Mouse (Mus musculus) embryonic facial prominence, embryonic 14.5 days (tissue): ENCODE data around the gene Jph3. TPM values are rescaled to one million over a fixed set of nuclear protein-coding genes. Genes with fewer than 3 reads are reported as not detected.
A peak's percentile ranks its signal among the peaks of the same experiment; 100 is the strongest.

Experiments used
- ATAC-seq: fragments of 200-750 bp; cut with Nextera tagmentation; 2 replicates; pipeline ENCODE4 v1.8.0; 2017; ENCODE audit warnings: low read depth, moderate number of reproducible peaks, moderate TSS enrichment
- DNase-seq: peaks from one replicate; pipeline ENCODE4 v3.0.0-alpha.2; 2015; ENCODE audit warnings: low spot score
- H3K27ac ChIP-seq: fragments of 300-500 bp; sonication (generic); replicated peaks from 2 replicates; pipeline ENCODE4 v1.5.1; 2014; ENCODE audit warnings: low read depth, mild to moderate bottlenecking, low read length, moderate library complexity
- H3K27me3 ChIP-seq: fragments of 300-500 bp; sonication (generic); replicated peaks from 2 replicates; pipeline ENCODE4 v1.6.1; 2014; ENCODE audit warnings: low read length; ENCODE audit not compliant: control insufficient read depth, insufficient read depth
- H3K36me3 ChIP-seq: fragments of 300-500 bp; sonication (generic); 2 replicates; pipeline ENCODE4 v1.6.1; 2014; ENCODE audit warnings: low read length, mixed read lengths; ENCODE audit not compliant: control insufficient read depth, insufficient read depth
- H3K4me1 ChIP-seq: fragments of 300-500 bp; sonication (generic); 2 replicates; pipeline ENCODE4 v1.6.1; 2014; ENCODE audit warnings: antibody characterized with exemption, low read length; ENCODE audit not compliant: control insufficient read depth, insufficient read depth
- H3K4me2 ChIP-seq: fragments of 300-500 bp; sonication (generic); 2 replicates; pipeline ENCODE4 v1.6.1; 2014; ENCODE audit warnings: low read depth, mild to moderate bottlenecking, low read length, moderate library complexity, mixed read lengths
- H3K4me3 ChIP-seq: fragments of 300-500 bp; sonication (generic); 2 replicates; pipeline ENCODE4 v1.5.1; 2014; ENCODE audit warnings: low read depth, mild to moderate bottlenecking, low read length
- H3K9ac ChIP-seq: fragments of 300-500 bp; sonication (generic); 2 replicates; pipeline ENCODE4 v1.6.1; 2014; ENCODE audit warnings: low read depth, mild to moderate bottlenecking, low read length, moderate library complexity, mixed read lengths
- H3K9me3 ChIP-seq: fragments of 300-500 bp; sonication (generic); 2 replicates; pipeline ENCODE4 v1.6.1; 2016; ENCODE audit warnings: low read length; ENCODE audit not compliant: control insufficient read depth
- WGBS: fragments of 180-500 bp; shearing (Covaris S2); extraction: QIAGEN DNeasy Blood & Tissue Kit; methylation state at CpG from one replicate; pipeline ENCODE4 v1.1.7; 2014; 5-methylcytosine and 5-hydroxymethylcytosine counted together
- polyA plus RNA-seq: library from polyadenylated mRNA; unstranded; fragments of >200 nt; fragmentation: Nextera tagmentation; extraction: Ambion mirVana; gene quantifications from 2 replicates; pipeline ENCODE4 v1.2.1, GENCODE M21; 2014

The Jph3 gene
- polyA plus RNA-seq, 1 experiment from 2014 or later: 4.0 TPM

DNA sequence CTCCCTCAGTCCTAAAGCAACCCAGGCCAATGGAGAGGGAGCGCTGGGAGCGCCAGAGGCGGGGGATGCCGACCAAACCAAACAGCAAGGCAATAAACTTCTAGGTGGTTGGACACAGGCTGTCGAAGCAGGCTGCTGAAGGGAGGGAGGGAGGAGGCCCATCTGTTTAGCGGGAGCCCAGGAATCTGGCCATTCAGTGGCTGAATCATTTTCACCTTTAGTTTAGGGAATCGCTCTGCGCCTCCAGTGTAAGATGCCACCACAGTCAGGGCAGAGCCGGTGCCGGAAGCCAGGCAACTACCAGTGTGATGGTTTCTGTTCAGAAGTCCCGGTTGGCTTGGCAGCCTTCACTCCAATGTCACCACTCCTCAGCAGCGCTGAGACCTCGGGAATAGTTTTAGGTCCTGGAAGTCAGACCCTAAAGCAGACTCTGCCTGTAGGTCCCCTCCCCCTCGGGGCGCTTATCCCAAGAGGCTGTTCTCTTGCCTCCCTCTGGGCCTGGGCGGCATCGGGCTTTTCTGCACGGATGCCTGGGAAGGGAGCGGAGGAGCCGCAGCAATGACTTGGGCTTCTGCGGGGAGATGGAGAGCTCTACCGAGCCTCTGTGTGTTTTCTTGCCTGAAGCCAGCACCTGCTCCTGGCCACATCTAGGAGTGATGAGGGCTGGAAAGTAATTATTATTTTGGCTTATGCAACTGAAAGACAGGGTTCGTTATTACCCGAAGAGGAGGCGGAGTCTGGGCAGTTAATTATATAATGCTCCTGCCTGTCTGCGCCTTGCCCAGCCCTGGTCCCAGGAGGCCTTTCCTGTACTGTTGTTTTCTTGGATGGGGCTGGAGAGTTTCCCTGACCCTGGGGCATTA lies 2.3 kb downstream of the Jph3 start:
- no peak overlapping the region for H3K27ac ChIP-seq
- H3K4me2 ChIP-seq: peak overlapping the region; percentile 85; the same call in 1 of the 2 replicates
- 6% methylated on average over 23 of the region's 26 CpGs for WGBS
- ATAC-seq (peak; percentile 28; the same call in 1 of the 2 replicates), DNase-seq (peak; percentile 5)
- H3K4me3 ChIP-seq: peak overlapping the region; percentile 48
- H3K9ac ChIP-seq: no peak overlapping the region
- H3K9me3 ChIP-seq: no peaks in the 10 kb centered on the region
- peaks cover 66% of the 10 kb centered on the region for H3K27me3 ChIP-seq
- no peaks in the 10 kb centered on the region for H3K36me3 ChIP-seq
- H3K4me1 ChIP-seq: no peaks in the 10 kb centered on the region

GRCm38 (mm10) chr8:121732334-121732665 lies 2.9 kb downstream of the Jph3 start:
- no peaks in the 10 kb centered on the region for H3K4me1 ChIP-seq
- WGBS: 53% methylated on average over 4 of the region's 4 CpGs
- peaks cover 64% of the 10 kb centered on the region for H3K27me3 ChIP-seq
- H3K4me3 ChIP-seq: no peak overlapping the region
- H3K36me3 ChIP-seq: no peaks in the 10 kb centered on the region
- H3K27ac ChIP-seq: no peak overlapping the region
- H3K4me2 ChIP-seq: peak overlapping the region; percentile 85; the same call in 1 of the 2 replicates
- no peak overlapping the region for H3K9ac ChIP-seq
- no peak for DNase-seq
- ATAC-seq: 0 out of 2 replicates have a peak, but pooled peaks have one; percentile 17
- no peaks in the 10 kb centered on the region for H3K9me3 ChIP-seq

DNA sequence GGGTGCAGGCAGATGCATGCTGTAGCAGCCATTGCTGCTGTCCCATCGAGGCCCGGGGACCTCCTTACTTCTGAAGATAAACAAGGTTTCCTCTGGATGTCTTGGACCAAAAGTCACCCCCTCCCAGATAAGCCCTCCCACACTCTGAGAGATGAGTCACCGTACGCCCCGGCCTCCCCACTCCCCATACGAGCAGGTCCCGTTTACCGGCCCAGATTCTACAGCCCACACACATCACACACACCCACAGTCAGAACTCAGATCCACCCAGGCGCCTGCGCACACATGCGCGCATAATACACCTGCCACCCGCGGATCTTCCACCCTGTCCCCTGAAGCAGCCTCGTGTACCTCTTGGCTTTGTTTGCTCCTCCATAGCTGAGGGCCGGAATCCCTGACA lies 4.8 kb downstream of the Jph3 start:
- H3K9ac ChIP-seq: no peak overlapping the region
- ATAC-seq (no peak), DNase-seq (no peak)
- H3K4me1 ChIP-seq: no peaks in the 10 kb centered on the region
- 88% methylated on average over 16 of the region's 16 CpGs for WGBS
- no peak overlapping the region for H3K27ac ChIP-seq
- H3K9me3 ChIP-seq: no peaks in the 10 kb centered on the region
- H3K27me3 ChIP-seq: peaks cover 44% of the 10 kb centered on the region
- no peak overlapping the region for H3K4me3 ChIP-seq
- H3K36me3 ChIP-seq: no peaks in the 10 kb centered on the region
- no peak overlapping the region for H3K4me2 ChIP-seq

- Histone ChIP-seq H3K4me1 (no peaks in the 10 kb centered on the region), H3K27ac (no peak overlapping the region), H3K4me3 (no peak overlapping the region), H3K9ac (no peak overlapping the region), H3K9me3 (no peaks in the 10 kb centered on the region), H3K4me2 (no peak overlapping the region), H3K27me3 (peaks cover 27% of the 10 kb centered on the region), H3K36me3 (no peaks in the 10 kb centered on the region)
- DNase-seq (peak; percentile 88), ATAC-seq (no peak)
- 17% methylated on average over 7 of the region's 7 CpGs for WGBS
Measured at GRCm38 (mm10) chr8:121736236-121736635, 6.8 kb downstream of the Jph3 start.

DNA sequence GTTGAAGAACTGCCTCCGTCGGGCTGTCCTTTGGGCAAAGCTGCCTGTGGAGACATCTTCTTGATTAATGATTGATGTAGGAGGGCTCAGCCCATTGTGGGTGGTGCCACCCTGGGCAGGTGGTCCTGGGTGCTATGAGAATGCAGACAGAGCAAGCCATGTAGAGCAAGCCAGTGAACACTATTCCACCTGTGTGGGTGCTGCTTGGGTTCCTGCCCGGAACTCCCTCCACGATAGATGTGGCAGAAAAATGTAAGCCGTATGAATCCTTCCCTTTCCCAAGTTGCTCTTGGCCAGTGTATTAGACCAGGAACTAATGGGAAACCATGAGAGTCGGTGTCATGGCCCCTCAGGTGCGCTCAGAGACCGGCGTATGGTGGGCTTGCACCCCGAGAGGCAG lies 11.3 kb downstream of the Jph3 start:
- Histone ChIP-seq H3K27me3 (no peaks in the 10 kb centered on the region), H3K36me3 (no peaks in the 10 kb centered on the region), H3K4me3 (no peak overlapping the region), H3K9ac (no peak overlapping the region), H3K4me2 (no peak overlapping the region), H3K27ac (no peak overlapping the region), H3K4me1 (no peaks in the 10 kb centered on the region), H3K9me3 (no peaks in the 10 kb centered on the region)
- WGBS: 90% methylated on average over 10 of the region's 10 CpGs
- no peak for DNase-seq
- no peak for ATAC-seq

GRCm38 (mm10) chr8:121749501-121749900 lies 20.1 kb downstream of the Jph3 start:
- H3K9me3 ChIP-seq: peaks cover 11% of the 10 kb centered on the region; the same call in 1 of the 2 replicates
- no peak overlapping the region for H3K4me3 ChIP-seq

GRCm38 (mm10) chr8:121750512-121750911 lies 21.1 kb downstream of the Jph3 start:
- H3K4me3 ChIP-seq: no peak overlapping the region
- no peaks in the 10 kb centered on the region for H3K36me3 ChIP-seq
- H3K4me2 ChIP-seq: no peak overlapping the region
- peaks cover 11% of the 10 kb centered on the region; the same call in 1 of the 2 replicates for H3K9me3 ChIP-seq
- DNase-seq (no peak), ATAC-seq (no peak)
- H3K27me3 ChIP-seq: 0 out of 2 replicates have a peak, but pooled peaks cover 9% of the 10 kb centered on the region
- H3K9ac ChIP-seq: no peak overlapping the region
- no peak overlapping the region for H3K27ac ChIP-seq
- no peaks in the 10 kb centered on the region for H3K4me1 ChIP-seq
- 39% methylated on average over 3 of the region's 3 CpGs for WGBS

More at GRCm38 (mm10) chr8:121749501-121749900, 20.1 kb downstream of the Jph3 start:
- no peak overlapping the region for H3K4me2 ChIP-seq
- H3K36me3 ChIP-seq: no peaks in the 10 kb centered on the region
- H3K27me3 ChIP-seq: 0 out of 2 replicates have a peak, but pooled peaks cover 9% of the 10 kb centered on the region
- no peaks in the 10 kb centered on the region for H3K4me1 ChIP-seq
- WGBS: 78% methylated on average over 9 of the region's 9 CpGs
- H3K27ac ChIP-seq: no peak overlapping the region
- ATAC-seq (no peak), DNase-seq (no peak)
- H3K9ac ChIP-seq: no peak overlapping the region

GRCm38 (mm10) chr8:121751407-121751806 lies 22.0 kb downstream of the Jph3 start:
- 18% methylated on average over 3 of the region's 3 CpGs for WGBS
- peak; percentile 16 for DNase-seq
- Histone ChIP-seq H3K27ac (no peak overlapping the region), H3K9me3 (peaks cover 11% of the 10 kb centered on the region; the same call in 1 of the 2 replicates), H3K4me3 (no peak overlapping the region), H3K27me3 (0 out of 2 replicates have a peak, but pooled peaks cover 9% of the 10 kb centered on the region), H3K4me2 (no peak overlapping the region), H3K4me1 (no peaks in the 10 kb centered on the region), H3K9ac (no peak overlapping the region), H3K36me3 (no peaks in the 10 kb centered on the region)
- no peak for ATAC-seq
